Mouse (Mus musculus) ES-E14 (cell line): ENCODE results near the gene Fsd2. TPM values are rescaled to one million over a fixed set of nuclear protein-coding genes. Genes with fewer than 3 reads are reported as not detected.

Experiments
- DNase-seq: peaks from one replicate; pipeline ENCODE4 v3.0.0-alpha.2; 2013; ENCODE audit warnings: low read depth, low spot score
- H3K27ac ChIP-seq: 2 replicates; pipeline ENCODE4 v1.5.1; 2012; ENCODE audit warnings: low read depth, mild to moderate bottlenecking, low read length, moderate library complexity, mixed read lengths; ENCODE audit not compliant: poor library complexity, insufficient read depth, severe bottlenecking
- H3K36me3 ChIP-seq: 2 replicates; pipeline ENCODE4 v1.6.1; 2012; ENCODE audit warnings: mild to moderate bottlenecking, low read length, moderate library complexity, mixed read lengths; ENCODE audit not compliant: control insufficient read depth, poor library complexity, insufficient read depth, severe bottlenecking
- H3K4me1 ChIP-seq, 2 experiments: fragments of 150-350 bp in 1 of 2; sonication (generic) in 1 of 2; 2 replicates each; pipeline ENCODE4 v1.6.1; 2012; ENCODE audit warnings: low read length in 2 of 2, mild to moderate bottlenecking in 1 of 2, mixed read lengths in 1 of 2; ENCODE audit not compliant: control insufficient read depth in 2 of 2, insufficient read depth in 2 of 2, poor library complexity in 1 of 2
- H3K4me3 ChIP-seq, 2 experiments: fragments of 150-350 bp in 1 of 2; sonication (generic) in 1 of 2; 2 replicates each; pipeline ENCODE4 v1.5.1; 2012; ENCODE audit warnings: low read length in 2 of 2, low read depth in 1 of 2, mild to moderate bottlenecking in 1 of 2, mixed read lengths in 1 of 2; ENCODE audit not compliant: insufficient read depth in 1 of 2, poor library complexity in 1 of 2, severe bottlenecking in 1 of 2
- H3K9ac ChIP-seq: 2 replicates; pipeline ENCODE4 v1.6.1; 2012; ENCODE audit warnings: low read depth, mild to moderate bottlenecking, low read length, mixed read lengths; ENCODE audit not compliant: poor library complexity, insufficient read depth, severe bottlenecking
- H3K9me3 ChIP-seq: fragments of 150-350 bp; sonication (generic); 2 replicates; pipeline ENCODE4 v1.6.1; 2012; ENCODE audit warnings: low read depth, mild to moderate bottlenecking, low read length; ENCODE audit not compliant: control insufficient read depth, insufficient read depth
- CHD2 ChIP-seq: IDR thresholded peaks from 2 replicates; pipeline ENCODE4 v1.6.1; 2014; ENCODE audit warnings: mild to moderate bottlenecking, low read depth, low read length, inconsistent platforms
- HCFC1 ChIP-seq: IDR thresholded peaks from 2 replicates; pipeline ENCODE4 v1.6.1; 2012; ENCODE audit warnings: low read length, inconsistent platforms, borderline replicate concordance; ENCODE audit not compliant: insufficient read depth
- MAFK ChIP-seq: IDR thresholded peaks from 2 replicates; pipeline ENCODE4 v1.6.1; 2014; ENCODE audit warnings: mild to moderate bottlenecking, low read depth, low read length, inconsistent platforms; ENCODE audit not compliant: insufficient read depth
- ZC3H11A ChIP-seq: IDR thresholded peaks from 2 replicates; pipeline ENCODE4 v1.6.1; 2012; ENCODE audit warnings: low read depth, mild to moderate bottlenecking, inconsistent platforms, low read length, borderline replicate concordance
- ZNF384 ChIP-seq: IDR thresholded peaks from 2 replicates; pipeline ENCODE4 v1.6.1; 2012; ENCODE audit warnings: low read depth, low read length, inconsistent platforms
- in situ Hi-C, 2 experiments: fragments of 600-800 bp; cut with MboI; formaldehyde crosslinking; loops; one replicate each; pipeline ENCODE4 v1.15.1; 2025; ENCODE audit warnings: low sequenced_read_pairs in 2 of 2, inconsistent platforms in 1 of 2; ENCODE audit not compliant: unreplicated experiment in 2 of 2
- total RNA-seq: library from RNA; depleted of rRNA; stranded (reverse); fragments of 300-350 nt; gene quantifications from 2 replicates; pipeline ENCODE4 v1.2.3, GENCODE M21; 2012

The Fsd2 gene
- total RNA-seq, 1 experiment, result 0.09 TPM

GRCm38 (mm10) chr7:81538070-81538675, 28.6 kb downstream of the Fsd2 start:
- Histone ChIP-seq H3K36me3 (no peaks in the 10 kb centered on the region; the same call in 1 of the 2 replicates), H3K27ac (no peak overlapping the region), H3K4me1 (peaks cover 0 to 3% of the 10 kb centered on the region in 2 experiments; a peak in 1 of 4 replicates), H3K4me3 (no peak overlapping the region), H3K9me3 (no peaks in the 10 kb centered on the region), H3K9ac (no peak overlapping the region)
- TF ChIP-seq ZNF384 (no peak), CHD2 (peak; percentile 63)
- no peak for DNase-seq
- in situ Hi-C loops, result no loop called here

- in situ Hi-C loops, result no loop called here
- no peak for DNase-seq
- H3K9me3 ChIP-seq, result no peaks in the 10 kb centered on the region
Measured at GRCm38 (mm10) chr7:81536478-81536877, 30.3 kb downstream of the Fsd2 start.

GRCm38 (mm10) chr7:81531462-81531861, 35.3 kb downstream of the Fsd2 start:
- no peak overlapping the region for H3K4me3 ChIP-seq
- no peak overlapping the region for H3K9ac ChIP-seq
- in situ Hi-C loops, result no loop called here
- TF ChIP-seq ZC3H11A, result no peak
- no peak for TF ChIP-seq MAFK
- no peak for TF ChIP-seq ZNF384
- TF ChIP-seq HCFC1, result no peak
- no peak for TF ChIP-seq CHD2
- H3K9me3 ChIP-seq, result no peaks in the 10 kb centered on the region
- peaks cover 29% of the 10 kb centered on the region for H3K36me3 ChIP-seq
- H3K4me1 ChIP-seq, result peaks cover 1 to 2% of the 10 kb centered on the region in 2 experiments; a peak in 2 of 4 replicates
- no peak for DNase-seq
- no peak overlapping the region for H3K27ac ChIP-seq

More at GRCm38 (mm10) chr7:81536478-81536877, 30.3 kb downstream of the Fsd2 start:
- no peak overlapping the region for H3K9ac ChIP-seq
- H3K4me1 ChIP-seq, result peaks cover 0 to 3% of the 10 kb centered on the region in 2 experiments; a peak in 1 of 4 replicates
- H3K36me3 ChIP-seq, result peaks cover 10% of the 10 kb centered on the region; the same call in 1 of the 2 replicates
- no peak overlapping the region for H3K27ac ChIP-seq
- TF ChIP-seq ZNF384 (no peak), ZC3H11A (no peak), MAFK (no peak), HCFC1 (no peak), CHD2 (no peak)
- no peak overlapping the region for H3K4me3 ChIP-seq

- in situ Hi-C loops, result no loop called here
Measured at GRCm38 (mm10) chr7:81528918-81529317, 37.8 kb downstream of the Fsd2 start.

GRCm38 (mm10) chr7:81523663-81524017, 43.1 kb downstream of the Fsd2 start:
- no peak for TF ChIP-seq MAFK
- TF ChIP-seq ZNF384, result no peak
- no peak for TF ChIP-seq ZC3H11A
- Histone ChIP-seq H3K36me3 (peaks cover under 1% of the 10 kb centered on the region), H3K4me3 (peak overlapping the region; percentile 84 to 85), H3K9me3 (no peaks in the 10 kb centered on the region), H3K4me1 (peaks cover 0 to 2% of the 10 kb centered on the region in 2 experiments; a peak in 1 of 4 replicates), H3K27ac (0 out of 2 replicates have a peak overlapping the region, but pooled peaks have one; percentile 35), H3K9ac (peak overlapping the region; percentile 86)
- DNase-seq, result no peak
- in situ Hi-C loops, result no loop called here

More at GRCm38 (mm10) chr7:81528918-81529317, 37.8 kb downstream of the Fsd2 start:
- no peaks in the 10 kb centered on the region for H3K9me3 ChIP-seq
- peaks cover 29% of the 10 kb centered on the region for H3K36me3 ChIP-seq
- DNase-seq, result no peak
- TF ChIP-seq HCFC1 (no peak), CHD2 (no peak), ZC3H11A (no peak), MAFK (no peak), ZNF384 (no peak)
- H3K27ac ChIP-seq, result no peak overlapping the region
- no peak overlapping the region for H3K9ac ChIP-seq
- peaks cover 1 to 4% of the 10 kb centered on the region in 2 experiments; a peak in 2 of 4 replicates for H3K4me1 ChIP-seq
- H3K4me3 ChIP-seq, result no peak overlapping the region
